Mouse (Mus musculus) layer of hippocampus, postnatal 10 days (tissue): ENCODE measurements at regions not wholly inside any gene's neighbourhood (a gene's known extent, or its start where the extent isn't known, plus 50 kb on each side); places are given as distances from the start of the nearest gene placed in this dataset.

Source experiments
- DNase-seq, 2 experiments: peaks; one replicate each; pipeline ENCODE4 v3.0.0; 2021; ENCODE audit warnings: low spot score in 2 of 2

GRCm38 (mm10) chr4:99348674-99349073 lies 53.0 kb downstream of the Gm12689 start:
- DNase-seq: no peak

- DNase-seq: no peak
These were observed 57.5 kb downstream of the Gm12689 start for GRCm38 (mm10) chr4:99353122-99353774.

GRCm38 (mm10) chr4:99354241-99354640 lies 58.5 kb downstream of the Gm12689 start:
- no peak for DNase-seq

GRCm38 (mm10) chr4:99354835-99355234 lies 59.1 kb downstream of the Gm12689 start:
- no peak for DNase-seq

GRCm38 (mm10) chr4:99368036-99368435 lies 72.3 kb downstream of the Gm12689 start:
- no peak for DNase-seq

GRCm38 (mm10) chr4:99371162-99371561 lies 75.5 kb downstream of the Gm12689 start:
- DNase-seq: no peak

GRCm38 (mm10) chr4:99376171-99376570 lies 80.5 kb downstream of the Gm12689 start:
- no peak for DNase-seq

GRCm38 (mm10) chr4:99376911-99377310 lies 81.2 kb downstream of the Gm12689 start:
- no peak for DNase-seq

- no peak for DNase-seq
These were observed 84.3 kb downstream of the Gm12689 start for GRCm38 (mm10) chr4:99379983-99380382.

- no peak for DNase-seq
These were observed 89.7 kb downstream of the Gm12689 start for GRCm38 (mm10) chr4:99385381-99385780.

- DNase-seq: no peak
These were observed 93.7 kb downstream of the Gm12689 start for GRCm38 (mm10) chr4:99389428-99389827.

- DNase-seq: no peak
These were observed 97.3 kb downstream of the Gm12689 start for GRCm38 (mm10) chr4:99392986-99393385.

- DNase-seq: no peak
These were observed 98.5 kb downstream of the Gm12689 start for GRCm38 (mm10) chr4:99394244-99394643.

- DNase-seq: no peak
These were observed 111.8 kb downstream of the Gm12689 start for GRCm38 (mm10) chr4:99407466-99407865.

- no peak for DNase-seq
These were observed 127.7 kb downstream of the Gm12689 start for GRCm38 (mm10) chr4:99423449-99423848.

- peak; percentile 41 to 54 for DNase-seq
These were observed 149.5 kb downstream of the Gm12689 start for GRCm38 (mm10) chr4:99445077-99445754.

- DNase-seq: peak in 1 of 2 experiments; percentile 21
These were observed 150.0 kb downstream of the Gm12689 start for GRCm38 (mm10) chr4:99445755-99446128.

GRCm38 (mm10) chr4:99458984-99459383 lies 163.3 kb downstream of the Gm12689 start:
- no peak for DNase-seq

- DNase-seq: peak; percentile 73 to 84
These were observed 163.7 kb downstream of the Gm12689 start for GRCm38 (mm10) chr4:99459436-99459835.

GRCm38 (mm10) chr4:99465493-99465892 lies 169.8 kb downstream of the Gm12689 start:
- DNase-seq: no peak

- no peak for DNase-seq
These were observed 180.1 kb downstream of the Gm12689 start for GRCm38 (mm10) chr4:99475701-99476218.

GRCm38 (mm10) chr4:99484271-99484670 lies 171.8 kb upstream of the Foxd3 start:
- DNase-seq: no peak
